Mouse (Mus musculus): ENCODE data around the gene Gm7544. TPM values are rescaled to one million over a fixed set of nuclear protein-coding genes. Genes with fewer than 3 reads are reported as not detected.

Gm7544 gene
- polyA plus RNA-seq (2012; rRNA removed), result not detected in 2 replicates

GRCm38 (mm10) chr1:82955913-82956312 lies at the start of gene Gm7544:
TSS of gene Gm7544 (minus strand) at chr1:82956013.

DNA sequence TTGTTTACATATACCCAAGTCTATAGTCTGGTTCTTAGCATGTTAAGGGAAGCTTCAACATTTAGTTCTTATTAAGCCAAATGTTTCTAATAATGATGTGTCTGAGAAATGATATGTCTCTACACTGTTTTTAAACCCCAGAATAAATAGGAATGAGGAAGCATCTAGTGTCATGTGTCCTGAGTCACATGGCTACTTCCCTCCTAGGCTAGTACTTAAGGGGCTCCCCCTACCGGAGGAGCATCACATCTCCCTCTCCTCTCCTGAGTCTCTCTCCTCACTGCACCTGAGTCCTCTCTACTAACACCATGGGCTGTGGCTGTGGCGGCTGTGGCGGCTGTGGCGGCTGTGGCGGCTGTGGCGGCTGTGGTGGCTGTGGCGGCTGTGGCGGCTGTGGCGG lies 44.5 kb upstream of the Gm7544 start, which contains the start of gene Gm47959:
Gene Gm47959, plus strand, starts transcription at position 243 of the 400 bp plus-strand sequence.

DNA sequence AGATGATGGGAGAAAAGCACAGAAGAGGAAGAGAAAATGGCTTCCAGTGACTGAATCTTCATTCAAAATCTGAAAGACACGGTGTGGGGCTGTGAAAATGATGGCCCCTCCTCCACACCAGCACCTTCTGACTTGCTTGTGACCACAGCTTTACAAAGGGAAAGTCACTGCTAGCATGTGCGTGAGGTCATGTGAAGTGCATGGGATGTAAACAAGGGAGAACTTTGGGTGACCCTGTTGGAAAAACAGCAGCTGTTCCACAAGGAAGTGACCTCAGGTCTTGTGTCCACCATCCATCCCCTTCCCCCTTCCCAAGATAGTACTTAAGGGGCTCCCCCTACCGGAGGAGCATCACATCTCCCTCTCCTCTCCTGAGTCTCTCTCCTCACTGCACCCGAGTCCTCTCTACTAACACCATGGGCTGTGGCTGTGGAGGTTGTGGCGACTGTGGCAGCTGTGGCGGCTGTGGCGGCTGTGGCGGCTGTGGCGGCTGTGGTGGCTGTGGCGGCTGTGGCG lies 4.1 kb upstream of the Gm7544 start, which contains the start of gene Gm47955:
Gene Gm47955, plus strand, starts transcription at position 417 of the 516 bp plus-strand sequence.

DNA sequence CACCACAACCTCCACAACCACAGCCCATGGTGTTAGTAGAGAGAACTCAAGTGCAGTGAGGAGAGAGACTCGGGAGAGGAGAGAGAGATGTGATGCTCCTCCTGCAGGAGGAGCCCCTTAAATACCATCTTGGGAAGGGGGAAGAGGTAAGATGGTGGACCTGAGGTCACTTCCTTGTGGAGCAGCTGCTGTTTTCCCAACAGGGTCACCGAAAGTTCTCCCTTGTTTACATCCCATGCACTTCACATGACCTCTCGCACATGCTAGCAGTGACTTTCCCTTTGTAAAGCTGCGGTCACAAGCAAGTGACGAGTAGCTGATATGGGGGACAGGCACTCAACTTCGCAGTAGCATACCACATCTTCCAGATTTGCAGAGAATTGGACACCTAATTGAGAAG lies 12.5 kb downstream of the Gm7544 start, which contains the start of gene A030003K21Rik:
Gene A030003K21Rik, minus strand, starts transcription at position 94 of the 400 bp plus-strand sequence.

GRCm38 (mm10) chr1:82931326-82931725 lies 24.5 kb downstream of the Gm7544 start, which contains the start of gene Gm6217:
TSS of gene Gm6217 (minus strand) at chr1:82931399.

DNA sequence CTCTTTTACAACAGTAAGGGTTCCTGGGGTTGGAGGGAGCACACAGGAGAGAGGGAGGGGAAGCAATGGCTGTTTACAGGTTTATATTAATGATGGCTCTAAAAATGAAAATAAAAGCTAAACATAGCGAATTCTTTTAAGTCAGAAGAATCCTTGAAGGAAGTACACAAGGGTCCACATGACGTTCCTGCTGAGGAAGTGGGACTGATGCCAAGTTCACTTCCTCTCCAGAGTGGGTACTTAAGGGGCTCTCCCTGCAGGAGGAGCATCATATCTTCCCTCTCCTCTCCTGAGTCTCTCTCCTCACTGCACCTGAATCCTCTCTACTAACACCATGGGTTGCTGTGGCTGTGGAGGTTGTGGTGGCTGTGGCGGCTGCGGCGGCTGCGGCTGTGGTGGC lies 31.2 kb downstream of the Gm7544 start, which contains the start of gene A030014E15Rik:
Gene A030014E15Rik, plus strand, starts transcription at position 268 of the 400 bp plus-strand sequence.

GRCm38 (mm10) chr1:82913025-82913424 lies 42.8 kb downstream of the Gm7544 start, which contains the start of gene A030005L19Rik:
TSS of gene A030005L19Rik (plus strand) at chr1:82913325.

Other genes starting within 250 kb of the Gm7544 start
- gene Mff, start 231.1 kb downstream of the Gm7544 start, polyA plus RNA-seq (2012; rRNA removed), result 47.3 and 110 TPM in 2 replicates
- not detected in 2 replicates for gene Tm4sf20, start 187.6 kb downstream of the Gm7544 start, polyA plus RNA-seq (2012; rRNA removed)
- gene Gm47791, start 184.8 kb downstream of the Gm7544 start, polyA plus RNA-seq (2012; rRNA removed), result not detected in 2 replicates
- 37.9 and 54.4 TPM in 2 replicates for gene Agfg1, start 116.5 kb downstream of the Gm7544 start, polyA plus RNA-seq (2012; rRNA removed)
- 0.82 and 1.5 TPM in 2 replicates for gene A030005L19Rik, start 42.7 kb downstream of the Gm7544 start, polyA plus RNA-seq (2012; rRNA removed)
- not detected in 2 replicates for gene A030014E15Rik, start 31.1 kb downstream of the Gm7544 start, polyA plus RNA-seq (2012; rRNA removed)
- not detected in 2 replicates for gene Gm6217, start 24.6 kb downstream of the Gm7544 start, polyA plus RNA-seq (2012; rRNA removed)
- gene A030003K21Rik, start 12.6 kb downstream of the Gm7544 start, polyA plus RNA-seq (2012; rRNA removed), result not detected in 2 replicates
- not detected in 2 replicates for gene Gm47955, start 4.3 kb upstream of the Gm7544 start, polyA plus RNA-seq (2012; rRNA removed)
- gene Gm47959, start 44.5 kb upstream of the Gm7544 start, polyA plus RNA-seq (2012; rRNA removed), result not detected in 2 replicates
- gene Slc19a3, start 82.4 kb upstream of the Gm7544 start, polyA plus RNA-seq (2012; rRNA removed), result 1.3 and 1.5 TPM in 2 replicates
- not detected in 2 replicates for gene Krtap28-10, start 86.5 kb upstream of the Gm7544 start, polyA plus RNA-seq (2012; rRNA removed)
- not detected in 2 replicates for gene Gm47969, start 88.9 kb upstream of the Gm7544 start, polyA plus RNA-seq (2012; rRNA removed)
- gene A030005K14Rik, start 103.4 kb upstream of the Gm7544 start, polyA plus RNA-seq (2012; rRNA removed), result not detected in 2 replicates
- gene Krtap28-13, start 104.9 kb upstream of the Gm7544 start, polyA plus RNA-seq (2012; rRNA removed), result not detected in 2 replicates
- gene Ccl20, start 160.8 kb upstream of the Gm7544 start, polyA plus RNA-seq (2012; rRNA removed), result not detected in 2 replicates
- 1.6 and 1.9 TPM in 2 replicates for gene Daw1, start 203.7 kb upstream of the Gm7544 start, polyA plus RNA-seq (2012; rRNA removed)